Mouse (Mus musculus) CH12.LX (cell line): ENCODE results near the gene Slc5a11. TPM values are rescaled to one million over a fixed set of nuclear protein-coding genes. Genes with fewer than 3 reads are reported as not detected.

Source experiments
- DNase-seq: peaks from one replicate; pipeline ENCODE4 v3.0.0-alpha.2; 2013; ENCODE audit errors: extremely low read depth
- H3K27ac ChIP-seq: 2 replicates; pipeline ENCODE4 v1.5.1; 2012; ENCODE audit warnings: low read depth, mild to moderate bottlenecking, control low read depth, moderate library complexity; ENCODE audit not compliant: insufficient read depth
- H3K27me3 ChIP-seq: replicated peaks from 2 replicates; pipeline ENCODE3; 2012; ENCODE audit warnings: inconsistent platforms
- H3K36me3 ChIP-seq, 2 experiments: replicated peaks in 1 of 2; 2 replicates each; pipeline versions ENCODE3 to v1.6.1; 2012; ENCODE audit warnings: inconsistent platforms in 1 of 2, low read length in 1 of 2, mild to moderate bottlenecking in 1 of 2, mixed read lengths in 1 of 2, moderate library complexity in 1 of 2; ENCODE audit not compliant: control insufficient read depth in 1 of 2, insufficient read depth in 1 of 2
- H3K4me1 ChIP-seq, 2 experiments: 2 replicates each; pipeline ENCODE4 v1.6.1; 2012; ENCODE audit warnings: inconsistent platforms in 1 of 2, moderate library complexity in 1 of 2; ENCODE audit not compliant: insufficient read depth in 2 of 2, control insufficient read depth in 1 of 2
- H3K4me2 ChIP-seq: 2 replicates; pipeline ENCODE4 v1.6.1; 2012; ENCODE audit warnings: low read depth, mild to moderate bottlenecking, control low read depth; ENCODE audit not compliant: poor library complexity, insufficient read depth, severe bottlenecking
- H3K4me3 ChIP-seq, 3 experiments: fragments of 150-350 bp in 1 of 3; sonication (generic) in 1 of 3; replicated peaks in 1 of 3; 2 replicates each; pipeline versions ENCODE3 to v1.5.1; 2011 to 2012; ENCODE audit warnings: low read depth in 2 of 3, low read length in 2 of 3, mild to moderate bottlenecking in 2 of 3, moderate library complexity in 2 of 3, control low read depth in 1 of 3, improper control_type of control experiment in 1 of 3, inconsistent platforms in 1 of 3, mixed read lengths in 1 of 3; ENCODE audit not compliant: poor library complexity in 1 of 3
- H3K79me2 ChIP-seq: replicated peaks from 2 replicates; pipeline ENCODE4 v1.6.1; 2012; ENCODE audit warnings: mild to moderate bottlenecking, moderate library complexity; ENCODE audit not compliant: control insufficient read depth, poor library complexity, insufficient read depth, severe bottlenecking; ENCODE audit errors: extremely low read depth
- H3K9ac ChIP-seq: 2 replicates; pipeline ENCODE4 v1.6.1; 2012; ENCODE audit warnings: low read depth, mild to moderate bottlenecking, control low read depth, moderate library complexity; ENCODE audit not compliant: insufficient read depth
- H3K9me3 ChIP-seq: replicated peaks from 2 replicates; pipeline ENCODE3; 2012; ENCODE audit warnings: low read length, inconsistent platforms, mixed read lengths
- BHLHE40 ChIP-seq: IDR thresholded peaks from 2 replicates; pipeline ENCODE4 v1.6.1; 2011; ENCODE audit warnings: mild to moderate bottlenecking, low read depth, low read length, improper control_type of control experiment
- CHD1 ChIP-seq: IDR thresholded peaks from 2 replicates; pipeline ENCODE4 v1.6.1; 2012; ENCODE audit warnings: low read depth, low read length, improper control_type of control experiment, inconsistent platforms
- E2F4 ChIP-seq: IDR thresholded peaks from 2 replicates; pipeline ENCODE4 v1.6.1; 2011; ENCODE audit warnings: low read depth, low read length, improper control_type of control experiment; ENCODE audit not compliant: insufficient replicate concordance
- GABPA ChIP-seq: IDR thresholded peaks from 2 replicates; pipeline ENCODE4 v1.6.1; 2012; ENCODE audit warnings: low read depth, low read length, improper control_type of control experiment, inconsistent platforms; ENCODE audit not compliant: insufficient replicate concordance
- HCFC1 ChIP-seq: IDR thresholded peaks from 2 replicates; pipeline ENCODE4 v1.6.1; 2012; ENCODE audit warnings: low read depth, mild to moderate bottlenecking, inconsistent platforms, low read length, improper control_type of control experiment
- IRF4 ChIP-seq: IDR thresholded peaks from 2 replicates; pipeline ENCODE4 v1.6.1; 2014; ENCODE audit warnings: low read depth, mild to moderate bottlenecking, inconsistent platforms, low read length, improper control_type of control experiment
- JUN ChIP-seq: IDR thresholded peaks from 2 replicates; pipeline ENCODE4 v1.6.1; 2011; ENCODE audit warnings: low read depth, mild to moderate bottlenecking, low read length, improper control_type of control experiment, moderate library complexity; ENCODE audit not compliant: insufficient read depth
- JUND ChIP-seq: conservative IDR thresholded peaks from 2 replicates; pipeline ENCODE4 v1.6.1; 2011; ENCODE audit warnings: low read depth, low read length, improper control_type of control experiment
- MAFK ChIP-seq: IDR thresholded peaks from 2 replicates; pipeline ENCODE4 v1.6.1; 2011; ENCODE audit warnings: low read length, improper control_type of control experiment; ENCODE audit not compliant: insufficient replicate concordance
- MEF2A ChIP-seq: IDR thresholded peaks from 2 replicates; pipeline ENCODE4 v1.6.1; 2014; ENCODE audit warnings: low read depth, mild to moderate bottlenecking, inconsistent platforms, low read length, improper control_type of control experiment, borderline replicate concordance
- MYC ChIP-seq: IDR thresholded peaks from 2 replicates; pipeline ENCODE4 v1.6.1; 2011; ENCODE audit warnings: low read depth, mild to moderate bottlenecking, improper control_type of control experiment, low read length
- NELFE ChIP-seq: IDR thresholded peaks from 2 replicates; pipeline ENCODE4 v1.6.1; 2011; ENCODE audit warnings: low read depth, low read length, improper control_type of control experiment
- NRF1 ChIP-seq: IDR thresholded peaks from 2 replicates; pipeline ENCODE4 v1.6.1; 2014; ENCODE audit warnings: low read depth, mild to moderate bottlenecking, inconsistent platforms, low read length, improper control_type of control experiment, moderate library complexity
- PAX5 ChIP-seq: IDR thresholded peaks from 2 replicates; pipeline ENCODE4 v1.6.1; 2012; ENCODE audit warnings: low read length, inconsistent platforms, mixed read lengths
- POLR2A ChIP-seq: IDR thresholded peaks from 2 replicates; pipeline ENCODE4 v1.6.1; 2011; ENCODE audit warnings: low read depth, mild to moderate bottlenecking, improper control_type of control experiment, low read length
- POLR2AphosphoS2 ChIP-seq: IDR thresholded peaks from 2 replicates; pipeline ENCODE4 v1.6.1; 2011; ENCODE audit warnings: low read depth, low read length, improper control_type of control experiment
- RCOR1 ChIP-seq: conservative IDR thresholded peaks from 2 replicates; pipeline ENCODE4 v1.6.1; 2012; ENCODE audit warnings: low read depth, mild to moderate bottlenecking, inconsistent platforms, low read length, improper control_type of control experiment
- SIN3A ChIP-seq: IDR thresholded peaks from 2 replicates; pipeline ENCODE4 v1.6.1; 2012; ENCODE audit warnings: low read length, improper control_type of control experiment, inconsistent platforms
- USF1 ChIP-seq: IDR thresholded peaks from 2 replicates; pipeline ENCODE4 v1.6.1; 2014; ENCODE audit warnings: low read depth, mild to moderate bottlenecking, inconsistent platforms, low read length, improper control_type of control experiment
- USF2 ChIP-seq: conservative IDR thresholded peaks from 2 replicates; pipeline ENCODE4 v1.6.1; 2011; ENCODE audit warnings: low read depth, low read length, improper control_type of control experiment
- ZC3H11A ChIP-seq: IDR thresholded peaks from 2 replicates; pipeline ENCODE4 v1.6.1; 2012; ENCODE audit warnings: low read depth, mild to moderate bottlenecking, inconsistent platforms, low read length, improper control_type of control experiment
- ZKSCAN1 ChIP-seq: IDR thresholded peaks from 2 replicates; pipeline ENCODE4 v1.6.1; 2012; ENCODE audit warnings: low read depth, inconsistent platforms, low read length, improper control_type of control experiment, borderline replicate concordance
- ZMIZ1 ChIP-seq: IDR thresholded peaks from 2 replicates; pipeline ENCODE4 v1.6.1; 2012; ENCODE audit warnings: low read depth, mild to moderate bottlenecking, inconsistent platforms, low read length, improper control_type of control experiment
- ZNF384 ChIP-seq: IDR thresholded peaks from 2 replicates; pipeline ENCODE4 v1.6.1; 2012; ENCODE audit warnings: low read depth, low read length, improper control_type of control experiment, inconsistent platforms
- dilution Hi-C: fragments of 300-500 bp; cut with MboI; formaldehyde crosslinking; loops from 2 replicates; pipeline ENCODE4 v1.14.3; 2020; ENCODE audit warnings: low sequenced_read_pairs; ENCODE audit not compliant: extremely low pct_unique_long_range_greater_than_20kb, extremely low pct_ligation_motif_present
- in situ Hi-C: fragments of 300-500 bp; cut with MboI; formaldehyde crosslinking; loops from 3 replicates; pipeline ENCODE4 v1.14.3; 2019; ENCODE audit warnings: low sequenced_read_pairs, low pct_ligation_motif_present, low pct_unique_long_range_greater_than_20kb, mixed read lengths
- polyA plus RNA-seq: library from polyadenylated mRNA; unstranded; fragments of >175 nt; gene quantifications from 2 replicates; pipeline ENCODE4 v1.2.1, GENCODE M21; 2012; ENCODE audit warnings: low read depth; ENCODE audit not compliant: insufficient read length
- total RNA-seq, 2 experiments: library from RNA; depleted of rRNA; stranded (reverse); fragments of 300-350 nt in 1 of 2; fragments of >200 nt in 1 of 2; gene quantifications; 2 replicates each; pipeline ENCODE4 v1.2.3; 2012 to 2014

The Slc5a11 gene
- total and polyA plus RNA-seq, 3 experiments, result 0.38 to 1.3 (median 1.2) TPM

GRCm38 (mm10) chr7:123186463-123186862 is 28.1 kb upstream of the Slc5a11 start:
- peaks cover 79 to 96% of the 10 kb centered on the region in 2 experiments for H3K36me3 ChIP-seq
- peaks cover 18 to 54% of the 10 kb centered on the region in 2 experiments for H3K4me1 ChIP-seq
- H3K4me2 ChIP-seq, result no peak overlapping the region
- no peaks in the 10 kb centered on the region for H3K79me2 ChIP-seq
- H3K27ac ChIP-seq, result no peak overlapping the region
- dilution Hi-C loops (no loop called here), in situ Hi-C loops (loop anchor here (25.0 kb wide), 1 partner anchor 174 kb away; no protein-coding TSS in a partner anchor)
- no peak overlapping the region for H3K4me3 ChIP-seq
- H3K27me3 ChIP-seq, result no peaks in the 10 kb centered on the region
- no peak overlapping the region for H3K9ac ChIP-seq
- TF ChIP-seq JUN, result no peak
- no peak for TF ChIP-seq POLR2A
- no peak for TF ChIP-seq BHLHE40
- no peak for TF ChIP-seq MAFK
- no peak for TF ChIP-seq GABPA
- TF ChIP-seq RCOR1, result no peak
- TF ChIP-seq ZC3H11A, result no peak
- no peak for TF ChIP-seq MEF2A
- TF ChIP-seq NELFE, result no peak
- no peak for TF ChIP-seq PAX5
- no peak for TF ChIP-seq MYC
- TF ChIP-seq, all 38 proteins: peak for 0
- no peaks in the 10 kb centered on the region for H3K9me3 ChIP-seq
- DNase-seq, result no peak

- dilution Hi-C loops, result no loop called here
- no peak overlapping the region for H3K4me2 ChIP-seq
- no peak overlapping the region for H3K9ac ChIP-seq
- H3K9me3 ChIP-seq, result no peaks in the 10 kb centered on the region
- H3K4me3 ChIP-seq, result no peak overlapping the region
- H3K27me3 ChIP-seq, result no peaks in the 10 kb centered on the region
- peaks cover 18 to 55% of the 10 kb centered on the region in 2 experiments for H3K4me1 ChIP-seq
- no peak for TF ChIP-seq ZNF384
- no peak for TF ChIP-seq NRF1
- TF ChIP-seq IRF4, result no peak
- no peak for TF ChIP-seq POLR2AphosphoS2
- TF ChIP-seq ZKSCAN1, result no peak
- no peak for TF ChIP-seq SIN3A
- TF ChIP-seq JUND, result no peak
- TF ChIP-seq E2F4, result no peak
- TF ChIP-seq JUN, result no peak
- TF ChIP-seq CHD1, result no peak
- TF ChIP-seq USF2, result no peak
- TF ChIP-seq HCFC1, result no peak
- no peak for TF ChIP-seq POLR2A
- TF ChIP-seq PAX5, result no peak
- TF ChIP-seq ZMIZ1, result no peak
- no peak for TF ChIP-seq MAFK
- no peak for TF ChIP-seq USF1
- no peak for TF ChIP-seq ZC3H11A
- in situ Hi-C loops, result loop anchor here (25.0 kb wide), 1 partner anchor 175 kb away; no protein-coding TSS in a partner anchor
- DNase-seq, result no peak
- H3K36me3 ChIP-seq, result peaks cover 82 to 96% of the 10 kb centered on the region in 2 experiments
- H3K79me2 ChIP-seq, result no peaks in the 10 kb centered on the region
- H3K27ac ChIP-seq, result no peak overlapping the region
Measured at GRCm38 (mm10) chr7:123187246-123187645, 27.3 kb upstream of the Slc5a11 start.
